8 mouse cellular contexts compared by ENCODE assay signal in genomic region chr11:97576136-97576906, GRCm38 (mm10). TPM values are rescaled to one million over a fixed set of nuclear protein-coding genes. Genes with fewer than 3 reads are reported as not detected.
DNase-seq lines count a peak whose midpoint lies in the region; ATAC-seq and TF ChIP-seq lines count a peak whose summit lies in the region.

Gene Srcin1, minus strand, starts transcription at chr11:97576186.

- H3K4me2 ChIP-seq in intestine, embryonic 14.5 days (ENCODE audit: low read length), result peak within 1 kb of the TSS; percentile 98
- peak within 1 kb of the TSS; percentile 92 for H3K4me2 ChIP-seq in midbrain, embryonic 11.5 days

- peak; percentile 20 for DNase-seq in adipocyte (ENCODE audit: low spot score)
- peak; percentile 59 to 76 for DNase-seq in cerebellum, adult 18-20 months
- peak; percentile 76 for DNase-seq in gastrocnemius, adult 2 months
- peak; percentile 68 for DNase-seq in intestine, embryonic 14.5 days (ENCODE audit: low spot score)
- DNase-seq in left cerebral cortex, postnatal 14 days (ENCODE audit: low spot score in 2 of 2), result peak; percentile 67 to 75
- DNase-seq in midbrain, embryonic 11.5 days (ENCODE audit: low spot score, missing footprints), result no peak
- DNase-seq in thymus, postnatal 0 days (ENCODE audit: low spot score), result no peak

- peaks cover 9% of the 10 kb centered on the region for H3K4me1 ChIP-seq in intestine, embryonic 14.5 days (replicated peaks; ENCODE audit: control insufficient read depth, insufficient read depth, low read length)
- peaks cover 43% of the 10 kb centered on the region for H3K4me1 ChIP-seq in midbrain, embryonic 11.5 days (ENCODE audit: control insufficient read depth, insufficient read depth, low read length)

- no peaks in the 10 kb centered on the region for H3K9me3 ChIP-seq in intestine, embryonic 14.5 days (ENCODE audit: control insufficient read depth, low read length)
- H3K9me3 ChIP-seq in midbrain, embryonic 11.5 days (ENCODE audit: control insufficient read depth, low read length), result no peaks in the 10 kb centered on the region

- H3K9ac ChIP-seq in intestine, embryonic 14.5 days (ENCODE audit: low read length), result peak within 1 kb of the TSS; percentile 46
- H3K9ac ChIP-seq in midbrain, embryonic 11.5 days (ENCODE audit: low read length), result peak within 1 kb of the TSS; percentile 95

- peak; percentile 54 for ATAC-seq in intestine, embryonic 14.5 days (replicated peaks; ENCODE audit: low FRiP score, low TSS enrichment, low read depth)
- ATAC-seq in midbrain, embryonic 11.5 days (ENCODE audit: low FRiP score), result no peak
- ATAC-seq in monocyte, adult 5-6 weeks (replicated peaks; ENCODE audit: insufficient number of reproducible peaks, low FRiP score, low TSS enrichment, poor library complexity, severe bottlenecking), result no peak

- intact Hi-C loops in gastrocnemius, adult 2 months (cut with DNase I), result loop anchor here (5.0 kb wide), 1 partner anchor 89 kb away; no protein-coding TSS in a partner anchor
- intact Hi-C loops in left cerebral cortex, postnatal 14 days (cut with DNase I), result no loop called here

- H3K27ac ChIP-seq in gastrocnemius, adult 2 months, result no peak within 1 kb of the TSS
- no peak within 1 kb of the TSS for H3K27ac ChIP-seq in intestine, embryonic 14.5 days (ENCODE audit: low read depth)
- peak within 1 kb of the TSS; percentile 89 for H3K27ac ChIP-seq in midbrain, embryonic 11.5 days (ENCODE audit: low read depth, low read length)

- peaks cover 57% of the 10 kb centered on the region for H3K27me3 ChIP-seq in intestine, embryonic 14.5 days (replicated peaks; ENCODE audit: control insufficient read depth, insufficient read depth, low read length)
- peaks cover 15% of the 10 kb centered on the region for H3K27me3 ChIP-seq in midbrain, embryonic 11.5 days (ENCODE audit: control insufficient read depth, insufficient read depth, low read length)

- WGBS in intestine, embryonic 14.5 days, result 30% methylated on average over 9 of the region's 9 CpGs
- 29% methylated on average over 9 of the region's 9 CpGs for WGBS in midbrain, embryonic 11.5 days

- H3K36me3 ChIP-seq in intestine, embryonic 14.5 days (ENCODE audit: control insufficient read depth, insufficient read depth, low read length), result no peaks in the 10 kb centered on the region
- no peaks in the 10 kb centered on the region for H3K36me3 ChIP-seq in midbrain, embryonic 11.5 days (ENCODE audit: control insufficient read depth, insufficient read depth, low read length)

- peak within 1 kb of the TSS; percentile 79 for H3K4me3 ChIP-seq in gastrocnemius, adult 2 months
- H3K4me3 ChIP-seq in intestine, embryonic 14.5 days (ENCODE audit: low read depth, low read length), result peak within 1 kb of the TSS; percentile 68
- peak within 1 kb of the TSS; percentile 80 for H3K4me3 ChIP-seq in midbrain, embryonic 11.5 days (ENCODE audit: low read depth, low read length)

- TF ChIP-seq CTCF in gastrocnemius, adult 2 months (IDR thresholded peaks at IDR 0.05), result no peak

RNA-seq across cellular contexts. Expression of gene Srcin1, which starts in this region (rescaled TPM):
- total RNA-seq in gastrocnemius, adult 2 months (2021), result 1 to 10 TPM in 1 of 2 experiments, under 1 TPM in 1; 0.61 to 1.2 TPM
- 0.16 and 0.30 TPM in 2 replicates for polyA plus RNA-seq in intestine, embryonic 14.5 days (2014; fragmentation: Nextera tagmentation; extraction: Ambion mirVana)
- 100 to 1,000 TPM; 341 to 382 TPM for total RNA-seq in left cerebral cortex, postnatal 14 days (2021)
- polyA plus RNA-seq in midbrain, embryonic 11.5 days (2014; fragmentation: Nextera tagmentation; extraction: Ambion mirVana), result 1.7 and 2.2 TPM in 2 replicates
- total RNA-seq in monocyte, adult 5-6 weeks (2017), result 0.10 to 0.58 TPM (median 0.21 TPM) in 3 replicates
- polyA plus RNA-seq in thymus, postnatal 0 days (2015; fragmentation: Nextera tagmentation; extraction: Ambion mirVana), result 0.05 and 0.06 TPM in 2 replicates

Comparison
In these comparisons a context has a peak if more than half of its experiments do, and no peak if none do; other contexts are left out.
1. RNA of gene Srcin1 (total RNA-seq): 341 to 382 TPM in left cerebral cortex, postnatal 14 days; 0.61 to 1.2 TPM in gastrocnemius, adult 2 months and 0.10 to 0.58 TPM in monocyte, adult 5-6 weeks; every median in the first group is over 100 times any median in the second.
2. Peak in DNase-seq, ATAC-seq, H3K4me3 ChIP-seq, H3K9ac ChIP-seq and H3K4me2 ChIP-seq in intestine, embryonic 14.5 days; RNA of the gene not detected or under 1 TPM.
3. DNase-seq: peak in adipocyte (single experiment), cerebellum, adult 18-20 months (2 of 2), gastrocnemius, adult 2 months (single experiment) and left cerebral cortex, postnatal 14 days (2 of 2); none in midbrain, embryonic 11.5 days (single experiment) and thymus, postnatal 0 days (single experiment).
4. Peak in every context shown above with its lines, with median percentiles within 50 percentile points of each other: H3K4me3 ChIP-seq.